Mouse (Mus musculus): ENCODE results near the gene Ocrl. TPM values are rescaled to one million over a fixed set of nuclear protein-coding genes. Genes with fewer than 3 reads are reported as not detected.

Gene Ocrl
- polyA plus RNA-seq, 1 experiment from 2014 or later = 24.9 TPM

GRCm38 (mm10) chrX:47927981-47928380 is 15.8 kb downstream of the Ocrl start:
- no peak overlapping the region for H3K4me2 ChIP-seq
- H3K36me3 ChIP-seq = peaks cover 22% of the 10 kb centered on the region; the same call in 1 of the 2 replicates
- H3K4me3 ChIP-seq = no peak overlapping the region
- no peaks in the 10 kb centered on the region for H3K4me1 ChIP-seq
- H3K9me3 ChIP-seq = no peaks in the 10 kb centered on the region
- ATAC-seq (ENCODE audit: insufficient number of reproducible peaks, insufficient read depth, low FRiP score, low TSS enrichment, low read depth) = no peak
- no peak overlapping the region for H3K27ac ChIP-seq
- 58% methylated on average over 3 of the region's 3 CpGs for WGBS
- H3K27me3 ChIP-seq = no peaks in the 10 kb centered on the region
- no peak overlapping the region for H3K9ac ChIP-seq

DNA sequence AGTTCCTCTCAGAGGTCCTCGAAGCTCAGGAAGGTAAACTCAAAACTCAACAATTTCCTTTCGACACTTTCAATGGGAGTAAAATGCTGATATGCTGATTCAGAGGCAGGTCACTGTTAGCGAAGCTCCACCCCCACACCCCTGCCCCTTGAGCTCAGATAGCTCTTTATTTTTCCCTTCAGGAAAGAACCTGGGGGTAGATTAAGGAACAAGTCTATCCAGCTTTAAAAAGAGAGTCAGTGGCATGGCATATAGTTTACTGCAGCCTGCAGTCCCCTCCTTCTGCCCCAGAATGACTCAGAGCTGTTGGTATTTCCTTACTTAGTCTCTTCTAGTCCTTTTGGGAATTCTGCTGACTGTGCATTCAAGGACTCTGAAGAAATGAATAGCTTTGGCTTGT is 18.3 kb downstream of the Ocrl start:
- no peak overlapping the region for H3K4me2 ChIP-seq
- H3K4me3 ChIP-seq = no peak overlapping the region
- no peak for ATAC-seq (ENCODE audit: insufficient number of reproducible peaks, insufficient read depth, low FRiP score, low TSS enrichment, low read depth)
- peaks cover 32% of the 10 kb centered on the region; the same call in 1 of the 2 replicates for H3K36me3 ChIP-seq
- 81% methylated on average over 3 of the region's 3 CpGs for WGBS
- H3K9ac ChIP-seq = no peak overlapping the region
- H3K9me3 ChIP-seq = no peaks in the 10 kb centered on the region
- H3K27me3 ChIP-seq = no peaks in the 10 kb centered on the region
- H3K4me1 ChIP-seq = no peaks in the 10 kb centered on the region
- H3K27ac ChIP-seq = no peak overlapping the region

GRCm38 (mm10) chrX:47934352-47934751 is 22.2 kb downstream of the Ocrl start:
- WGBS = 89% methylated on average over 11 of the region's 11 CpGs
- peaks cover 23% of the 10 kb centered on the region; the same call in 1 of the 2 replicates for H3K36me3 ChIP-seq
- H3K4me3 ChIP-seq = no peak overlapping the region
- H3K4me1 ChIP-seq = no peaks in the 10 kb centered on the region; the same call in 1 of the 2 replicates
- H3K4me2 ChIP-seq = no peak overlapping the region
- no peaks in the 10 kb centered on the region for H3K9me3 ChIP-seq
- no peak overlapping the region for H3K27ac ChIP-seq
- no peaks in the 10 kb centered on the region for H3K27me3 ChIP-seq
- no peak overlapping the region for H3K9ac ChIP-seq
- ATAC-seq (ENCODE audit: insufficient number of reproducible peaks, insufficient read depth, low FRiP score, low TSS enrichment, low read depth) = no peak

DNA sequence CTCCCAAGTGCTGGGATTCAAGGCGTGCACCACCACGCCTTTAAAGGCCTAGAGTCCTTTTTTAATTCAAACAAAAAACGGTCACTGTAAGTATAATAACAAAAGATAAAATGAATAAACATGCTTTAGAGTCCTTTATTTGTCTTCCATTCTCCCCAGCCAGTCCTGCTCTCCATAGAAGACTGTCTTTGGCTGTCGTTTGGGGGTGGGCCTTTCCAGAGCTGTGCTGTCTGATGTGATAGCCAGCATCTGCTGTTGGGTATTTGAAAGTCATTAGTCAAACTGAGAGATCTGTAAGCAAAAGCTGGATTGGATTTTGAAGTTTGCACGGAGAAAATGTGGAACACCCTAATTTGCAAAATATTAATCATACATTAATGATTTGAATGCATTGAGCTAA is 24.7 kb downstream of the Ocrl start:
- no peaks in the 10 kb centered on the region for H3K9me3 ChIP-seq
- no peak overlapping the region for H3K27ac ChIP-seq
- 71% methylated on average over 5 of the region's 5 CpGs for WGBS
- no peak overlapping the region for H3K9ac ChIP-seq
- no peaks in the 10 kb centered on the region; the same call in 1 of the 2 replicates for H3K4me1 ChIP-seq
- no peaks in the 10 kb centered on the region for H3K27me3 ChIP-seq
- peaks cover 16% of the 10 kb centered on the region; the same call in 1 of the 2 replicates for H3K36me3 ChIP-seq
- no peak for ATAC-seq (ENCODE audit: insufficient number of reproducible peaks, insufficient read depth, low FRiP score, low TSS enrichment, low read depth)
- H3K4me3 ChIP-seq = no peak overlapping the region
- no peak overlapping the region for H3K4me2 ChIP-seq

GRCm38 (mm10) chrX:47937740-47938139 is 25.6 kb downstream of the Ocrl start:
- 27% methylated on average over 2 of the region's 2 CpGs for WGBS
- Histone ChIP-seq H3K27me3 (no peaks in the 10 kb centered on the region), H3K4me3 (no peak overlapping the region), H3K36me3 (peaks cover 15% of the 10 kb centered on the region; the same call in 1 of the 2 replicates), H3K9ac (no peak overlapping the region), H3K27ac (no peak overlapping the region), H3K4me2 (no peak overlapping the region), H3K4me1 (no peaks in the 10 kb centered on the region; the same call in 1 of the 2 replicates), H3K9me3 (no peaks in the 10 kb centered on the region)
- no peak for ATAC-seq (ENCODE audit: insufficient number of reproducible peaks, insufficient read depth, low FRiP score, low TSS enrichment, low read depth)

GRCm38 (mm10) chrX:47949729-47950128 is 37.5 kb downstream of the Ocrl start:
- Histone ChIP-seq H3K4me3 (no peak overlapping the region), H3K4me2 (no peak overlapping the region), H3K27ac (no peak overlapping the region), H3K27me3 (no peaks in the 10 kb centered on the region), H3K9me3 (no peaks in the 10 kb centered on the region), H3K36me3 (peaks cover 11% of the 10 kb centered on the region), H3K4me1 (no peaks in the 10 kb centered on the region), H3K9ac (no peak overlapping the region)
- 71% methylated on average over 3 of the region's 3 CpGs for WGBS
- no peak for ATAC-seq (ENCODE audit: insufficient number of reproducible peaks, insufficient read depth, low FRiP score, low TSS enrichment, low read depth)

DNA sequence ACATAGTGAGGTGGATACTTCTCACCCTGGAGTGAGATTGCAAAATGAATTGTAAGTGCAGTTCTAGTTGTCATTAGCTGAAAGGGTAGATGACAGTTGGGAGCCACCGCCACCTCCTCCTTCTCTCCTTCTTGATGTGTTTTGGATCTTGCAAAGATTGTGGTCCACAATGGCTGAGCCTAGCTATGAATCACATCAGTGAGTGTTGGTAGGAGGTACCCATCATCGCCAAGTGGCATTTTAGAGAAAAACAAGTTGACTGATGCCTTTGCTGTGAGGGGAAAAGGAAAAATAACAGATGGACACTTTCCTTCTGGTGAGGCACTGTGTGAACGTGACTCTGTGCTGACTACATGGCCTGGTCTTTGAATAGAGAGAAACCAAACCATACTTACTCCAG is 50.4 kb downstream of the Ocrl start:
- WGBS = 89% methylated on average over 3 of the region's 3 CpGs
- H3K4me1 ChIP-seq = no peaks in the 10 kb centered on the region
- no peak overlapping the region for H3K27ac ChIP-seq
- ATAC-seq (ENCODE audit: insufficient number of reproducible peaks, insufficient read depth, low FRiP score, low TSS enrichment, low read depth) = no peak
- no peak overlapping the region for H3K4me2 ChIP-seq
- H3K9me3 ChIP-seq = no peaks in the 10 kb centered on the region
- H3K36me3 ChIP-seq = no peaks in the 10 kb centered on the region; the same call in 1 of the 2 replicates
- H3K4me3 ChIP-seq = no peak overlapping the region
- no peak overlapping the region for H3K9ac ChIP-seq
- H3K27me3 ChIP-seq = no peaks in the 10 kb centered on the region

DNA sequence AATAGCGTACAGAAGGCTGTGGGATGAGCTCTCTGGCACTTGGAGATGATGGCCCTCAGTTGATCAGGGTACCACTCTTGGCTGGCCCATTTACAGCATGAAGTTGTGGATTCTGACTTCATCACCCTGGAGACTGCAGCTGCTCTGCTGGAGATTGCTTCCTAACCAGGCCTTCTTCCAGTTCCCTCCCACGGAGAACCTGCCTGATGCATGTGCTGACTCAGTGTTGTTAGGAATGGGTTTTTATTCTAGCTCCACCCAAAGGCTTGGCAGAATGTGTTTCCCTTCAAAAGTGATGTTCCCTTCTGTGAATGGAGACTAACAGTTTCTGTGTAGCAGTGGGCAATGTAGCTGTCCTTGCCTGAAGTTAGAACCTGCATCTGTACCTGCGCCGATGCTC is 58.2 kb downstream of the Ocrl start:
- no peak overlapping the region for H3K27ac ChIP-seq
- no peak overlapping the region for H3K9ac ChIP-seq
- no peaks in the 10 kb centered on the region for H3K4me1 ChIP-seq
- ATAC-seq (ENCODE audit: insufficient number of reproducible peaks, insufficient read depth, low FRiP score, low TSS enrichment, low read depth) = no peak
- H3K36me3 ChIP-seq = no peaks in the 10 kb centered on the region
- 89% methylated on average over 4 of the region's 4 CpGs for WGBS
- H3K27me3 ChIP-seq = no peaks in the 10 kb centered on the region
- no peak overlapping the region for H3K4me3 ChIP-seq
- H3K4me2 ChIP-seq = no peak overlapping the region
- no peaks in the 10 kb centered on the region for H3K9me3 ChIP-seq

DNA sequence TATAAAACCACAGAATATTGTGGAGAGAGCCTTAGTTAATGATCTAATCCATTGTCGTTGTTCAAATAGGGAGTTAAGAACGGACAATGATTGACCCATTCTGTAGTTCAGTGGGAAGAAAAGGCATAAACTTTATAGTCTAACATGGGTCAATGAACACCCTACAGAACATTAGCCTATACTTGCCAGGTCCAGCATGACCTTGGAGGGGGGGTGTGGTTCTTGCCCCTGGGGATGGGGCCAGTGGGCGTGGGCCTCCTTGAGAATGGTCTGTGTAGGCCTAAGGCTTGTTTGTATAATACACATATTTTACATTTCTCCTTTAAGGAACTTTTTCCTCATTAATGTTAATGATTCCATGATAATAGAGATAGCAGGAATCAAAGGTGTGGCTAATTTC is 58.7 kb downstream of the Ocrl start:
- no peak overlapping the region for H3K27ac ChIP-seq
- no peak for ATAC-seq (ENCODE audit: insufficient number of reproducible peaks, insufficient read depth, low FRiP score, low TSS enrichment, low read depth)
- no peaks in the 10 kb centered on the region for H3K27me3 ChIP-seq
- no peaks in the 10 kb centered on the region for H3K9me3 ChIP-seq
- 83% methylated on average over 3 of the region's 3 CpGs for WGBS
- no peak overlapping the region for H3K4me3 ChIP-seq
- H3K4me1 ChIP-seq = no peaks in the 10 kb centered on the region
- no peaks in the 10 kb centered on the region for H3K36me3 ChIP-seq
- no peak overlapping the region for H3K9ac ChIP-seq
- H3K4me2 ChIP-seq = no peak overlapping the region

GRCm38 (mm10) chrX:47971366-47972128 is 59.4 kb downstream of the Ocrl start:
- no peak for ATAC-seq (ENCODE audit: insufficient number of reproducible peaks, insufficient read depth, low FRiP score, low TSS enrichment, low read depth)
- WGBS = 71% methylated on average over 10 of the region's 10 CpGs
- no peak overlapping the region for H3K4me2 ChIP-seq
- H3K9me3 ChIP-seq = no peaks in the 10 kb centered on the region
- H3K4me1 ChIP-seq = no peaks in the 10 kb centered on the region
- no peak overlapping the region for H3K9ac ChIP-seq
- H3K4me3 ChIP-seq = no peak overlapping the region
- H3K27me3 ChIP-seq = no peaks in the 10 kb centered on the region
- no peak overlapping the region for H3K27ac ChIP-seq
- H3K36me3 ChIP-seq = no peaks in the 10 kb centered on the region

GRCm38 (mm10) chrX:47976551-47976950 is 64.4 kb downstream of the Ocrl start:
- H3K27me3 ChIP-seq = no peaks in the 10 kb centered on the region
- H3K9me3 ChIP-seq = no peaks in the 10 kb centered on the region
- no peak overlapping the region for H3K9ac ChIP-seq
- H3K4me1 ChIP-seq = no peaks in the 10 kb centered on the region
- ATAC-seq (ENCODE audit: insufficient number of reproducible peaks, insufficient read depth, low FRiP score, low TSS enrichment, low read depth) = no peak
- H3K27ac ChIP-seq = no peak overlapping the region
- H3K4me3 ChIP-seq = no peak overlapping the region
- no peaks in the 10 kb centered on the region for H3K36me3 ChIP-seq
- WGBS = 72% methylated on average over 4 of the region's 4 CpGs
- no peak overlapping the region for H3K4me2 ChIP-seq

DNA sequence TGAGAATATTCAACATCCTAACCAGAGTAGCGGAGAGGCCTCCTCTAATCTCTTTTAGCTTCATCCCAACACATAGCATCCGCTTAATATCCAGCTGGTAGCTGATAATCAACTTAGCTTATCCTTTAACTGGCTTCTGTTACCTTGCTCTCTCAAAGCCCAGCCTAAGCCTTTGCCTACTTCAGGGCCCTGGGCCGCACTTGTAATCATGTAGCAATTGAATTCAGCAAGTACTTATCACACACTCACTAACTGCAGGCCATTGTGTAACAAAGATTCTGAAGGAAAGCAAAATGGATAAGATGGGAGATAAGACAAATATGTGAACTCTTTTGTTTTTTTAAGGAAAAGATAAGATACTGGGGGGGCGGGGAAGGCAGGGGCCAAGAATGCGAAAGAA is 64.9 kb downstream of the Ocrl start:
- Histone ChIP-seq H3K27me3 (no peaks in the 10 kb centered on the region), H3K9ac (no peak overlapping the region), H3K36me3 (no peaks in the 10 kb centered on the region), H3K27ac (no peak overlapping the region), H3K4me1 (no peaks in the 10 kb centered on the region), H3K4me3 (no peak overlapping the region), H3K9me3 (no peaks in the 10 kb centered on the region), H3K4me2 (no peak overlapping the region)
- 87% methylated on average over 5 of the region's 5 CpGs for WGBS
- no peak for ATAC-seq (ENCODE audit: insufficient number of reproducible peaks, insufficient read depth, low FRiP score, low TSS enrichment, low read depth)
